Mouse (Mus musculus) 3T3-L1 (cell line): ENCODE measurements around the gene Tmem259.

Source experiments
- DNase-seq: peaks from one replicate; pipeline ENCODE4 v3.0.0-alpha.2; 2015; ENCODE audit warnings: low read depth, low spot score

Tmem259 gene

GRCm38 (mm10) chr10:79984195-79984816 lies at the start of gene Tmem259:
TSS of gene Tmem259 (minus strand) at chr10:79984330.
- peak; percentile 94 for DNase-seq

DNA sequence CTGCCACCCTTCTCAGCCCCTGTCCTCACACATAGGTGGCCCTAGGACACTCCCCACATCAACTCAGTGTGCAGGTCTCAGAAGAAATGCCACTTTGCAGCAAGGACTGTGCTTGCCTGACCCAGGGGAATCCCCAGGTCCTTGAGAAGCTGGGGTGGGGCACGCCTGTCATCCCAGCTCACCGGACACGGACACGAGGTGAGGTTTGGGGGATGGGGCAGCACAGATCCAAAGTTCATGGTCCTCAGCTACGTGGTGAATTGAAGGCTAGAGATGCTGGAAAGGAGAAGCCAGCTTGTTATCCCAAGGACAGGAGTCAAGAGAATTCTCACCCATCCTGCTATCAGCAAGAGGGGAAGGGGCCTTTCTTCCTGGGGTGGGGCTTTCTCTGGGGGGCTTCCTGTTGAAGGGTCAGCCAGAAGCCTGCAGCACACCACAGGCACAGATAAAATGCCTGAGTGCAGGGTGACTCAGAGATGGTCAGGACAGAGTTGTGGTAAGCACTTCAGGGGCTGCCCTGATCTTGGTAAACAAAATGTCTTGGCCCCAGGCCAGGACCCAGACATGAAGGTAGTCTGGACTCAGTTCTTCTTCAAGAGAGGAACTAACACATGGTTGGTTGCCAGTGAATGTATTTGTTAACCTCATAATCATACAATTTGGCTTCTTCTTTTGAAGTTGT lies 48.8 kb upstream of the Tmem259 start:
- DNase-seq: peak; percentile 89

DNA sequence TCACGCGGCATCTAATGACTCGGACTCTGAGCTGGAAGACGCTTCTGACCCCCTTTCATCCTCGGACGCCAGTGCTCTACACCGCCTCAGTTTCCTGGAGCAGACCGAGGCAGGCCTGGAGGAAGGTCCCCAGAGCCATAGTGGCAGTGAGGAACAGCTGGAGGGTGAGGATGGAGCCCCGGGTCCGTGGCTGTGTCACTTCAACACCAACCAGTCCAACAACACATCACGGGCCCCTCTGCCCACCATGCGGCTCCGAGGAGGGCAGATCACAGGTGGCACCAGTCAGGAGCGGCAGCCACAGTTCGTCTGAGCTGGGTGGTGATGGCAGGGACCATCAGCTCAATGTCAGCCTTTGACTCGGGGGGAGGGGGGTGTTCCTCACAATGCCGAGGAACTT lies 46.6 kb upstream of the Tmem259 start:
- no peak for DNase-seq

DNA sequence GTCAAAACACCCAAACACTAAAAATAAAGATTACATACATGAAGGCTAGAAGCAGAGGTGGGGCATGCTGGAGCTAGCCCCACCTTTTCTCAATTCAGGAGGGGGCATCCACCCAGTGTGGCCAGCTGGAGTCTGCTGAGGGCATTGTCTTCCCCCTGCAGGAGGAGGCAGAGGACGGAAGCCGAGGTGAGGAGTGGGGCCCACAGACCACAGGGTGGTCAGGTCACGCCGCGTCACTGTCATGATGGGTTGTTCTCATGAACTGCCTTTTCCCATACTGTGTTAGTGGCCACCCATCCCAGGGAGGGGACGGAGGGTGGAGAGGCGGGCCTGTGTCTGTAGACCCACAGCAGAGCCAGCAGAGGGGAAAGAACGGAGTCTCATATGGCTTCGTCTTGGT lies 46.1 kb upstream of the Tmem259 start:
- no peak for DNase-seq

GRCm38 (mm10) chr10:80028521-80028846 lies 44.4 kb upstream of the Tmem259 start:
- no peak for DNase-seq

GRCm38 (mm10) chr10:80027681-80028520 lies 43.8 kb upstream of the Tmem259 start:
- no peak for DNase-seq

DNA sequence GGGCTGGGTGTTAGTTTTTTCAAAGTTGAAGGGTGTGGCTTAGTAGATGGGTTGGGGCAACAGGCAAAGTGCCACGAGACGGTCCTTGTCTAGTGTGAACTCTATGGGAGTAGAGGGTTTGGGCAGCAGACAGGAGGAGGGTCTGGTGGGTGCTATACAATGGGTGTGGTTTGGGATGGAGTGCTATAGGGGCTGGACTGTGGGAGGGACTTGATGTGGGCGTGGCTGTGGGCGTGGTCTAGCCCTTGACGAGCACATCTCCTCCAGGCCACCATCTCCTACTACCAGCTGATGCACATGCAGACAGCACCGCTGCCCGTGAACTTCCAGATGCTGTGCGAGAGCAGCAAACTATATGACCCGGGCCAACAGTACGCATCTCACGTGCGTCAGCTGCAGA lies 41.8 kb upstream of the Tmem259 start:
- DNase-seq: no peak

DNA sequence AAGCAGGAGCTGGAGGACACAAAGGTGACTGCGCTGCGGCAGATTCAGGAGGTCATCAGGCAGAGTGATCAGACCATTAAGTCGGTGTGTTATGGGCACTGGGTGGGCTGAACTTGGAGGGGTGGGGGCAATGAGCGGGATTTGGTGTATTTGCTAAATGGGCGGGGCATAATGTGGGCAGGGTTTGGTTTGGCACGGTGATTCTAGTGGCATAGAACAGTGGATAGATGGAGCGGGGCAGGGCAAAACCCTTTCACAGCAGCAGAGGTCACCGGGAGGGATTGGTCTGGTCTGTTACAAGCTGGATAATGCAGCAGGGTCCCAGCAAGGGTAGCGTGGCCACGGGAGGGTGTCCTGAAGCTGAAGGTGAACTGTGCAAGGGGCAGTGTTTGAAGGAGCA lies 41.3 kb upstream of the Tmem259 start:
- no peak for DNase-seq

- no peak for DNase-seq
Measured at GRCm38 (mm10) chr10:80025044-80025347, 40.9 kb upstream of the Tmem259 start.

GRCm38 (mm10) chr10:80024229-80025043 lies 40.3 kb upstream of the Tmem259 start:
- peak; percentile 23 for DNase-seq

DNA sequence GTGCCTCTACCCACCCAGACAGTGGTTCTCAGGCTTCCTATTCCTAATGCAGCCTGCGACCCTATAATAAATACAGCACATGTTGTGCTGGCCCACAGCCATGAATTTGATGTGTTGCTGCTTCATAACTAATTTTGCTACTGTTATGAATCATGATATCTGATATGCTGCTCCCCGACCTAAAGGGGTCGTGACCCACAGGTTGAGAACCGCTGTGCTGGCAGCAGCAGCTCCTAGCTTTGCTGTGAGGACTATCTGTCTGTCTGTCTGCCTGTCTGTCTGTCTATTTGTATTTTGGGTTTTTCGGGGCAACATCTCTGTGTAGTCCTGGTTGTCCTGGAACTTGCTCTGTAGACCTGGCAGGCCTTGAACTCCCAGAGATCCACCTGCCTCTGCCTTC lies 39.6 kb upstream of the Tmem259 start:
- DNase-seq: no peak

GRCm38 (mm10) chr10:80022806-80023205 lies 38.7 kb upstream of the Tmem259 start:
- no peak for DNase-seq

GRCm38 (mm10) chr10:80022164-80022563 lies 38.0 kb upstream of the Tmem259 start:
- no peak for DNase-seq

- no peak for DNase-seq
Measured at GRCm38 (mm10) chr10:80021320-80021641, 37.2 kb upstream of the Tmem259 start.

- DNase-seq: no peak
Measured at GRCm38 (mm10) chr10:80020603-80021319, 36.6 kb upstream of the Tmem259 start.

- no peak for DNase-seq
Measured at GRCm38 (mm10) chr10:80020191-80020590, 36.1 kb upstream of the Tmem259 start.

DNA sequence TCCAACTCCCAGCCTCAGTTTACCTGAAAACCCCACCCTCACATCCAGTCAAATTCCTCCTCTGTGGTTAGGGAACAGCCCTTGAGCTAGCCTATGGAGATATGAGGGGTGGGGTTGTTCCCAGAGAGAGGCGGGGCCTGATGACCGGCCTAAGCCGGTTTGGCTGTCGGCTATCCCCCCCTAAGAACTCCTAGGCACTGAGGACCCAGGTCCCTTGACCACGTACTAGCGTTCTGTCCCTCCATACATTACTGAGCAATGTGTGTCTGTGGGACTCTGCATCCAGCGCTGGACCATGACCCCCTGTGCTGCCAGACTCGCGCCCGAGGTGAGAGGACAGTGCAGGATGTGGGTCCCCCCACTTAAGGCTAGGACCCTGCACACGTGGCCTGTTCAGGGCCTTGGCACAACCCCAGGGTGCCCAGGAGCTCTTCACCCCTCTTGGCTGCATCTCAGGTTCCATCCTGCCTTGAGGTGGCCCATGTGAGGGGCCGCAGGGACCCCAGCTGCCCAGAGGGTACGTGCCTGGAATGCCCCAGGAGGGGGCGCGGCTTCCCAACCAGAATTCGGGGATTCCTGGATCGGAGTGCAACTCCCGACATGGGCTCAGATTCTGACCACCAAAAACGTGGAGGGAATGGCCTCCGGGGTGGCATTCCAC lies 35.5 kb upstream of the Tmem259 start:
- DNase-seq: no peak

DNA sequence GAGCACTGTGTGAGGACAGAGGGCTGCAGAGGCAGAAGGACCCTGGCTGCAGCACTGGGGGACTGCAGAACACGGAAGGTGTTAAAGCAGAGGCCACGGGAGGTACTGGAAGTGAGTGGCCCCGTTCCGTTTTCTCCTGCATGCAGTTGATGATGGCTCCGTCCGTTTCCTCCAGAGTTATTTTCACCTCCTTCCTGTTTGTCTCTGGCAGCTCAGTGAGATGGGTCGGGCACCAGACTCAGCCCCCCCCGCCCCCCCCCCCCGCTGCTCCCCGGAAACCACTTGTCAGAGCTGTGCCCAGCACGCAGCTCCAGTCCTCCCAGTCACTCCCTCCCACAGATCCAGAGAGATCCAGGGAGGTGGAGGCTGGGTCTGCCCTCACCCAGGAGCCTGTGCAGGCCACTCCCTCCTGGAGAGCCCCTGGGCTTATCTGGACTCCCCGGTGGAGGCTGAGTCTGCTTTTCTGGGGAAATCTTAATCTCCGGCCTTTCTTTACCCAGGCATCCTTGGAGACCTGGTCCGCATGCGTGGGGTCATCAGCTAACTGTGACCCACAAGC lies 34.7 kb upstream of the Tmem259 start:
- DNase-seq: no peak

DNA sequence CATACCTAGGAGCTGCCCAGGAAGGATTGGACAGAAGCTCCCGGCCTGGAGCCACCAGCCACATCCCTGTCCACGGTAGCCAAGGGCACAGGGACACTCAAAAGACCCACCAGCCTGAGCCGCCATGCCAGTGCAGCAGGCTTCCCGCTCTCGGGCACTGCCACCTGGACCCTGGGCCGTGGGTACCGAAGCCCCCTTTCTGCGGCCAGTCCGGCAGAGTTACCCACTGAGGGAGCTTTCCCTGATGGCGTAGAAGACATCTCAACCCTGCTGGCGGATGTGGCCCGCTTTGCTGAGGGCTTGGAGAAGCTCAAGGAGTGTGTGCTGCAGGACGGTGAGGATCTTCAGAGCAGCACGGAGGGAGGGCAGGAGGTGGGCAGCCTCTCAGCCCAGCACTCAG lies 33.6 kb upstream of the Tmem259 start:
- no peak for DNase-seq

- DNase-seq: no peak
Measured at GRCm38 (mm10) chr10:80017361-80017760, 33.2 kb upstream of the Tmem259 start.

GRCm38 (mm10) chr10:80016931-80017330 lies 32.8 kb upstream of the Tmem259 start:
- no peak for DNase-seq
